14 mouse cellular contexts compared by ENCODE assay signal in genomic region chr13:58655552-58655951, GRCm38 (mm10). TPM values are rescaled to one million over a fixed set of nuclear protein-coding genes. Genes with fewer than 3 reads are reported as not detected.
A peak's percentile ranks its signal among the peaks of the same experiment; 100 is the strongest.
DNase-seq lines count a peak whose midpoint lies in the region; ATAC-seq and TF ChIP-seq lines count a peak whose summit lies in the region.
"Had no signal": no experiment of that assay in that cellular context is flagged by ENCODE, and none has a peak within 500 bp of the region (broad histone marks: within the 10 kb centered on the region; RNA-seq: fewer than 3 reads in every experiment).

No protein-coding gene starts in this region.

- TF ChIP-seq POLR2A in spleen, adult 2 months (IDR thresholded peaks at IDR 0.05; ENCODE audit: low read depth, low read length), result no peak
- no peak for TF ChIP-seq POLR2A in testis, adult 2 months (IDR thresholded peaks at IDR 0.05; ENCODE audit: control insufficient read depth, low read depth, low read length)

- DNase-seq in spleen, adult 2 months (ENCODE audit: low read depth in 1 of 2, low spot score in 2 of 2), result no peak
- no peak for DNase-seq in spleen, postnatal 14 days (ENCODE audit: low spot score in 2 of 2)
- DNase-seq in WW6 (ENCODE audit: low read depth, low spot score), result peak; percentile 45
- DNase-seq in spleen, postnatal 4 days (ENCODE audit: low spot score in 2 of 2), result no peak
- DNase-seq: heart, postnatal 10 days; kidney, adult 9 months; right cerebral cortex, postnatal 4 days had no signal

- peak; percentile 48; the same call in 1 of the 2 replicates for TF ChIP-seq CTCF in intestine, postnatal 0 days (IDR thresholded peaks at IDR 0.05; ENCODE audit: low read depth)
- 0 out of 2 replicates have a peak, but pooled peaks have one; percentile 24 for TF ChIP-seq CTCF in spleen, adult 2 months (IDR thresholded peaks at IDR 0.05; ENCODE audit: extremely low read depth, insufficient read depth, insufficient read length, insufficient replicate concordance)
- peak; percentile 95 for TF ChIP-seq CTCF in testis, adult 2 months (IDR thresholded peaks at IDR 0.05; ENCODE audit: control insufficient read depth, insufficient read depth, insufficient replicate concordance, low read depth, low read length)

- no peak for ATAC-seq in intestine, postnatal 0 days
- no peak for ATAC-seq in intestine, embryonic 16.5 days
- ATAC-seq in kidney, embryonic 14.5 days (ENCODE audit: low FRiP score, low TSS enrichment), result no peak

- H3K27me3 ChIP-seq in intestine, postnatal 0 days (replicated peaks; ENCODE audit: control insufficient read depth, insufficient read depth, low read length), result no peaks in the 10 kb centered on the region
- H3K27me3 ChIP-seq in intestine, embryonic 16.5 days (replicated peaks; ENCODE audit: control insufficient read depth, insufficient read depth, low read length), result no peaks in the 10 kb centered on the region
- no peaks in the 10 kb centered on the region for H3K27me3 ChIP-seq in spleen, adult 2 months (ENCODE audit: control insufficient read depth, insufficient read depth, low read length)
- H3K27me3 ChIP-seq in testis, adult 2 months (ENCODE audit: control insufficient read depth, insufficient read depth, low read length), result no peaks in the 10 kb centered on the region
- H3K27me3 ChIP-seq in kidney, embryonic 14.5 days (ENCODE audit: control insufficient read depth, insufficient read depth, low read length), result no peaks in the 10 kb centered on the region
- H3K27me3 ChIP-seq: midbrain, embryonic 12.5 days had no signal

- no peak overlapping the region for H3K9ac ChIP-seq in intestine, postnatal 0 days (ENCODE audit: low read depth, low read length)
- H3K9ac ChIP-seq in intestine, embryonic 16.5 days (ENCODE audit: low read depth, low read length), result no peak overlapping the region
- H3K9ac ChIP-seq in kidney, embryonic 14.5 days (ENCODE audit: low read depth, low read length), result no peak overlapping the region
- H3K9ac ChIP-seq: midbrain, embryonic 12.5 days had no signal

- no peak overlapping the region for H3K27ac ChIP-seq in intestine, postnatal 0 days (ENCODE audit: low read depth, low read length)
- no peak overlapping the region for H3K27ac ChIP-seq in intestine, embryonic 16.5 days (ENCODE audit: low read length)
- H3K27ac ChIP-seq in spleen, adult 2 months (ENCODE audit: insufficient read depth, low read length), result no peak overlapping the region
- H3K27ac ChIP-seq in testis, adult 2 months (ENCODE audit: control insufficient read depth, insufficient read depth, low read depth, low read length), result no peak overlapping the region
- H3K27ac ChIP-seq in kidney, embryonic 14.5 days (ENCODE audit: low read depth, low read length), result no peak overlapping the region
- H3K27ac ChIP-seq: limb, embryonic 10.5 days; midbrain, embryonic 12.5 days had no signal

- WGBS in intestine, postnatal 0 days, result 82% methylated on average over 10 of the region's 10 CpGs
- WGBS in intestine, embryonic 16.5 days, result 75% methylated on average over 10 of the region's 10 CpGs
- 81% methylated on average over 10 of the region's 10 CpGs for WGBS in spleen, adult 2 months
- 86% methylated on average over 10 of the region's 10 CpGs for WGBS in kidney, embryonic 14.5 days

- no peak overlapping the region for H3K4me3 ChIP-seq in intestine, postnatal 0 days (ENCODE audit: low read depth, low read length)
- H3K4me3 ChIP-seq in intestine, embryonic 16.5 days (ENCODE audit: low read length), result no peak overlapping the region
- no peak overlapping the region for H3K4me3 ChIP-seq in spleen, adult 2 months (ENCODE audit: extremely low read depth, insufficient read depth, insufficient read length)
- no peak overlapping the region for H3K4me3 ChIP-seq in testis, adult 2 months (ENCODE audit: control insufficient read depth, low read depth, low read length)
- no peak overlapping the region for H3K4me3 ChIP-seq in kidney, embryonic 14.5 days (ENCODE audit: low read length)
- H3K4me3 ChIP-seq: limb, embryonic 10.5 days; midbrain, embryonic 12.5 days had no signal

- H3K36me3 ChIP-seq in intestine, postnatal 0 days (ENCODE audit: control insufficient read depth, insufficient read depth), result no peaks in the 10 kb centered on the region
- H3K36me3 ChIP-seq in intestine, embryonic 16.5 days (ENCODE audit: control insufficient read depth, insufficient read depth, low read length), result no peaks in the 10 kb centered on the region
- H3K36me3 ChIP-seq in spleen, adult 2 months (ENCODE audit: control insufficient read depth, insufficient read depth, low read length), result no peaks in the 10 kb centered on the region
- no peaks in the 10 kb centered on the region for H3K36me3 ChIP-seq in testis, adult 2 months (ENCODE audit: control insufficient read depth, insufficient read depth, low read length)
- H3K36me3 ChIP-seq in kidney, embryonic 14.5 days (ENCODE audit: control insufficient read depth, insufficient read depth, low read length), result no peaks in the 10 kb centered on the region
- H3K36me3 ChIP-seq: limb, embryonic 10.5 days; midbrain, embryonic 12.5 days had no signal

- H3K4me2 ChIP-seq in intestine, postnatal 0 days (replicated peaks; ENCODE audit: low read depth), result no peak overlapping the region
- H3K4me2 ChIP-seq in intestine, embryonic 16.5 days (ENCODE audit: low read depth, low read length), result no peak overlapping the region
- no peak overlapping the region for H3K4me2 ChIP-seq in kidney, embryonic 14.5 days (replicated peaks; ENCODE audit: low read depth, low read length)
- H3K4me2 ChIP-seq: midbrain, embryonic 12.5 days had no signal

- H3K4me1 ChIP-seq in intestine, postnatal 0 days (replicated peaks; ENCODE audit: control insufficient read depth, insufficient read depth, low read length), result no peaks in the 10 kb centered on the region
- H3K4me1 ChIP-seq in intestine, embryonic 16.5 days (ENCODE audit: control insufficient read depth, insufficient read depth, low read length), result no peaks in the 10 kb centered on the region
- H3K4me1 ChIP-seq in spleen, adult 2 months (ENCODE audit: control insufficient read depth, insufficient read depth, insufficient read length), result no peaks in the 10 kb centered on the region
- H3K4me1 ChIP-seq in testis, adult 2 months (ENCODE audit: control insufficient read depth, insufficient read depth, low read length), result no peaks in the 10 kb centered on the region; the same call in 1 of the 2 replicates
- H3K4me1 ChIP-seq in kidney, embryonic 14.5 days (ENCODE audit: control insufficient read depth, insufficient read depth, low read length), result no peaks in the 10 kb centered on the region

- no peaks in the 10 kb centered on the region for H3K9me3 ChIP-seq in intestine, postnatal 0 days (ENCODE audit: control insufficient read depth)
- no peaks in the 10 kb centered on the region for H3K9me3 ChIP-seq in intestine, embryonic 16.5 days (ENCODE audit: control insufficient read depth, low read length)
- H3K9me3 ChIP-seq in kidney, embryonic 14.5 days (ENCODE audit: control insufficient read depth, low read length), result no peaks in the 10 kb centered on the region; the same call in 1 of the 2 replicates
- H3K9me3 ChIP-seq: limb, embryonic 10.5 days; midbrain, embryonic 12.5 days had no signal

RNA-seq across cellular contexts. Expression of gene Slc28a3, which starts 44.9 kb away (rescaled TPM):
- 0.09 TPM in 1 of 2 replicates, not detected in the other for polyA plus RNA-seq in intestine, postnatal 0 days (2015; fragmentation: Nextera tagmentation; extraction: Ambion mirVana)
- 0.32 and 0.43 TPM in 2 replicates for polyA plus RNA-seq in intestine, embryonic 16.5 days (2015; fragmentation: Nextera tagmentation; extraction: Ambion mirVana)
- 0.12 and 0.19 TPM in 2 replicates for polyA plus RNA-seq in spleen, adult 2 months (2012; rRNA removed)
- polyA plus RNA-seq in testis, adult 2 months (2012; rRNA removed), result 1.5 and 2.0 TPM in 2 replicates
- polyA plus RNA-seq in kidney, embryonic 14.5 days (2014; fragmentation: Nextera tagmentation; extraction: Ambion mirVana), result 0.08 TPM in 1 of 2 replicates, not detected in the other
- polyA plus RNA-seq: midbrain, embryonic 12.5 days; neural tube, embryonic 11.5 days had no signal

Comparison
In these comparisons a context has a peak if more than half of its experiments do, and no peak if none do; other contexts are left out.
1. CTCF ChIP-seq: peak in every context shown above with its lines; median percentile 95 in testis, adult 2 months; 48 in intestine, postnatal 0 days; 24 in spleen, adult 2 months.